ENCODE assay signal across 8 mouse cellular contexts in the genomic region with DNA sequence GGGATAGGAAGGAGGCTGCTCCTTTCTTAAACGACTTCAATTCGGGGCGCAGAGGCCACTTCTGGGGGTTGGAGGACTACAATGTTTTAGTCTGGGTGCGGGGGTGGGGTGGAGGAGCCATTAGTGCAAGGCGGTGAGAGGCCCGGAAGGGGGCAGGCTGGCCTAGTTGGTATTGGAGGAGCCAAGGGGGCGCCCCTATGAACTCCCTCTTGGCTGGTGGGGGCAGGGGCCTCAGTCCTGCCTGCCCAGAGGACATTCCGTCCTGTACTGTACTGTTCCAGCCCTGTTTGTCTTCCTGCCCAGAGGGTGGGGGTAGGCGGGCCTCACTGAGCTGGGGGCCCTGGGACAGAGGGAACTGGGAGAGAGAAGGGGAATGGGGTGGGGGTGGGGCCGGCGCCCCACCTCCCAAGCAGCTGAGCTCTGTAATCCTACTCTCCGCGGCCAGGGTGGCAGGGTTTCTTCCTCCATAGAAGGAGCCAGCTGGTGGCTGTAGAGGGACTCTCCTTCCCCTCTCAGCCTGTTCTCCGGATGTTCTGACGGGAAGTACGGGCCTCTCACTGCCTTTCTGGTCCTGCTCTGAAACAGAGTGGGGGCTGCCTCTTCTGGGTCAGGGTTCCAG. TPM values are rescaled to one million over a fixed set of nuclear protein-coding genes. Genes with fewer than 3 reads are reported as not detected.
DNase-seq lines count a peak whose midpoint lies in the region; ATAC-seq lines count a peak whose summit lies in the region.

No protein-coding gene starts in this region.

- WGBS in intestine, embryonic 16.5 days: under 1% methylated on average over 16 of the region's 16 CpGs
- WGBS in limb, embryonic 12.5 days: 2% methylated on average over 16 of the region's 16 CpGs
- WGBS in midbrain, embryonic 11.5 days: 3% methylated on average over 16 of the region's 16 CpGs

- H3K9ac ChIP-seq in intestine, embryonic 16.5 days (ENCODE audit: low read depth, low read length): peak overlapping the region; percentile 83
- peak overlapping the region; percentile 44; the same call in 1 of the 2 replicates for H3K9ac ChIP-seq in limb, embryonic 12.5 days (replicated peaks)
- H3K9ac ChIP-seq in midbrain, embryonic 11.5 days (ENCODE audit: low read length): no peak overlapping the region

- no peaks in the 10 kb centered on the region for H3K27me3 ChIP-seq in intestine, embryonic 16.5 days (replicated peaks; ENCODE audit: control insufficient read depth, insufficient read depth, low read length)
- no peaks in the 10 kb centered on the region for H3K27me3 ChIP-seq in limb, embryonic 12.5 days
- peaks cover 9% of the 10 kb centered on the region for H3K27me3 ChIP-seq in midbrain, embryonic 11.5 days (ENCODE audit: control insufficient read depth, insufficient read depth, low read length)

- peaks cover 17% of the 10 kb centered on the region for H3K36me3 ChIP-seq in intestine, embryonic 16.5 days (ENCODE audit: control insufficient read depth, insufficient read depth, low read length)
- peaks cover 15% of the 10 kb centered on the region for H3K36me3 ChIP-seq in limb, embryonic 12.5 days
- no peaks in the 10 kb centered on the region for H3K36me3 ChIP-seq in midbrain, embryonic 11.5 days (ENCODE audit: control insufficient read depth, insufficient read depth, low read length)

- H3K4me2 ChIP-seq in intestine, embryonic 16.5 days (ENCODE audit: low read depth, low read length): peak overlapping the region; percentile 71
- H3K4me2 ChIP-seq in limb, embryonic 12.5 days: peak overlapping the region; percentile 47
- H3K4me2 ChIP-seq in midbrain, embryonic 11.5 days: no peak overlapping the region; the same call in 1 of the 2 replicates

- peak overlapping the region; percentile 74 for H3K4me3 ChIP-seq in intestine, embryonic 16.5 days (ENCODE audit: low read length)
- peak overlapping the region; percentile 16 for H3K4me3 ChIP-seq in limb, embryonic 12.5 days (replicated peaks)
- H3K4me3 ChIP-seq in midbrain, embryonic 11.5 days (ENCODE audit: low read depth, low read length): no peak overlapping the region

- no peaks in the 10 kb centered on the region for H3K9me3 ChIP-seq in intestine, embryonic 16.5 days (ENCODE audit: control insufficient read depth, low read length)
- no peaks in the 10 kb centered on the region for H3K9me3 ChIP-seq in limb, embryonic 12.5 days
- peaks cover 5% of the 10 kb centered on the region; the same call in 1 of the 2 replicates for H3K9me3 ChIP-seq in midbrain, embryonic 11.5 days (ENCODE audit: control insufficient read depth, low read length)

- no peak for DNase-seq in cerebellum, adult 8-10 months
- peak; percentile 76 for DNase-seq in embryo, embryonic 11 days
- peak; percentile 100 for DNase-seq in heart, adult 11 months
- peak; percentile 90 for DNase-seq in midbrain, embryonic 11.5 days (ENCODE audit: low spot score, missing footprints)
- DNase-seq in spleen, postnatal 36 days (ENCODE audit: low spot score in 2 of 2): peak; percentile 80 to 84

- ATAC-seq in cerebellum, adult (ENCODE audit: insufficient number of reproducible peaks, low FRiP score, low TSS enrichment): 0 out of 2 replicates have a peak, but pooled peaks have one; percentile 2
- ATAC-seq in intestine, embryonic 16.5 days: peak; percentile 78
- peak; percentile 78 for ATAC-seq in limb, embryonic 12.5 days (ENCODE audit: insufficient number of reproducible peaks, insufficient read depth, low FRiP score, low TSS enrichment, low read depth)
- peak; percentile 55 for ATAC-seq in midbrain, embryonic 11.5 days (ENCODE audit: low FRiP score)

- H3K4me1 ChIP-seq in intestine, embryonic 16.5 days (ENCODE audit: control insufficient read depth, insufficient read depth, low read length): peaks cover 36% of the 10 kb centered on the region
- H3K4me1 ChIP-seq in limb, embryonic 12.5 days (replicated peaks): peaks cover 69% of the 10 kb centered on the region
- peaks cover 16% of the 10 kb centered on the region for H3K4me1 ChIP-seq in midbrain, embryonic 11.5 days (ENCODE audit: control insufficient read depth, insufficient read depth, low read length)

- peak overlapping the region; percentile 100 for H3K27ac ChIP-seq in intestine, embryonic 16.5 days (ENCODE audit: low read length)
- H3K27ac ChIP-seq in limb, embryonic 12.5 days: peak overlapping the region; percentile 93
- H3K27ac ChIP-seq in midbrain, embryonic 11.5 days (ENCODE audit: low read depth, low read length): peak overlapping the region; percentile 3; the same call in 1 of the 2 replicates

RNA-seq across cellular contexts. Expression of a gene that starts 4.0 kb away (rescaled TPM):
- polyA plus RNA-seq in intestine, embryonic 16.5 days (2015; fragmentation: Nextera tagmentation; extraction: Ambion mirVana): 72.7 and 87.8 TPM in 2 replicates
- 10.8 and 11.3 TPM in 2 replicates for polyA plus RNA-seq in limb, embryonic 12.5 days (2016; fragmentation: Nextera tagmentation; extraction: Ambion mirVana)
- 3.9 and 5.2 TPM in 2 replicates for polyA plus RNA-seq in midbrain, embryonic 11.5 days (2014; fragmentation: Nextera tagmentation; extraction: Ambion mirVana)

RNA-seq across cellular contexts. Expression of a gene that starts 15.7 kb away (rescaled TPM):
- 0.48 and 0.73 TPM in 2 replicates for polyA plus RNA-seq in intestine, embryonic 16.5 days (2015; fragmentation: Nextera tagmentation; extraction: Ambion mirVana)
- polyA plus RNA-seq in limb, embryonic 12.5 days (2016; fragmentation: Nextera tagmentation; extraction: Ambion mirVana): 0.12 and 0.14 TPM in 2 replicates
- 0.10 and 0.22 TPM in 2 replicates for polyA plus RNA-seq in midbrain, embryonic 11.5 days (2014; fragmentation: Nextera tagmentation; extraction: Ambion mirVana)

RNA-seq across cellular contexts. Expression of a gene that starts 30.5 kb away (rescaled TPM):
- polyA plus RNA-seq in intestine, embryonic 16.5 days (2015; fragmentation: Nextera tagmentation; extraction: Ambion mirVana): 83.7 and 88.3 TPM in 2 replicates
- polyA plus RNA-seq in limb, embryonic 12.5 days (2016; fragmentation: Nextera tagmentation; extraction: Ambion mirVana): 126 TPM in 2 replicates
- polyA plus RNA-seq in midbrain, embryonic 11.5 days (2014; fragmentation: Nextera tagmentation; extraction: Ambion mirVana): 101 and 108 TPM in 2 replicates

Comparison
In these comparisons a context has a peak if more than half of its experiments do, and no peak if none do; other contexts are left out.
1. ATAC-seq: peak in every context shown above with its lines; median percentile 78 in intestine, embryonic 16.5 days; 78 in limb, embryonic 12.5 days; 55 in midbrain, embryonic 11.5 days; 2 in cerebellum, adult.
2. H3K27ac ChIP-seq: peak in every context shown above with its lines; median percentile 100 in intestine, embryonic 16.5 days; 93 in limb, embryonic 12.5 days; 3 in midbrain, embryonic 11.5 days.